Mouse (Mus musculus): Measurements from ENCODE around the gene Wscd1. TPM values are rescaled to one million over a fixed set of nuclear protein-coding genes. Genes with fewer than 3 reads are reported as not detected.

Gene Wscd1
- polyA plus RNA-seq, 1 experiment from 2014 or later = not detected

DNA sequence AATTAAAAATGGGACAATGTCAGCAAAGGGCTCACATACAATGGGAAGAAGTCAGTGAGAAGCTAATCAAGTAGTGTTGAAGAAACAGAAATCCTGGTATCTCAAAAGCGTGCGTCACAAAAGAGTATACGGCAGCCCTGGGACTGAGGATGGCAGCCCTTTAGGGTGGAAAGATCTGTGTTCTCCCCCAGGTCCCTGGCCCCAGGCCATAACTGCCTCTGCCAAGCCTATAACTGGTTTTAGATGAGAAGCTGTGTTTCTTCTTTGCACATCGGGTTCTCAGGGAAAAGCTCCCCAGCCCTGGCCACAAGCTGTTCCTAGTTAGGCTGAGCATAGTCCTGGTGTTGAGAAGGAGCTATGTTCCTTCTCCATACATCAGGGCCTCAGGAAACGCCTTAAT, 72.3 kb downstream of the Wscd1 start:
- Histone ChIP-seq H3K79me2 (ENCODE audit: inconsistent target) (no peaks in the 10 kb centered on the region), H3K27ac (no peak overlapping the region), H3K36me3 (ENCODE audit: inconsistent target) (no peaks in the 10 kb centered on the region), H3K4me3 (ENCODE audit: inconsistent target) (no peak overlapping the region)
- WGBS (ENCODE audit: missing documents) = 86% methylated on average over 5 of the region's 5 CpGs

DNA sequence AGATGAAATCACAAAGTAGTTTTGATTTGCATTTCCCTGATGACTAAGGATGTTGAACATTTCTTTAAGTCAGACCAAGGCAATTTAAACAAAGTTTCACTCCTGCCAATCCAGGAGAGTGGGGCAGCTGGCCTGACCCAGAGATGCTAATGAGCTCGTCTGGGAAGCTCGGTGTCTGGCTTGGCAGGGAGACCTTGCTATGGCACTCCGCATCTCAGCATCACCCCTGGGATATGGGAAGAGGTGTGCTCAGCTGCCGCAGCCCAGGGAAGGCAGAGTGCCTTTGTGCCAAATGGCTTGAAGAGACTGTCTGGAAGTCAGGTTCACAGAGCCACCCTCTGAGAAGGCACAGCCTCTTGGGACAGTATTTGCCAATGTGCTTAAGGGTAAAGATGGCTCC, 75.3 kb downstream of the Wscd1 start:
- 83% methylated on average over 4 of the region's 4 CpGs for WGBS (ENCODE audit: missing documents)
- H3K36me3 ChIP-seq (ENCODE audit: inconsistent target) = no peaks in the 10 kb centered on the region
- no peak overlapping the region for H3K4me3 ChIP-seq (ENCODE audit: inconsistent target)
- no peaks in the 10 kb centered on the region for H3K79me2 ChIP-seq (ENCODE audit: inconsistent target)
- no peak overlapping the region for H3K27ac ChIP-seq
